7 mouse cellular contexts compared by ENCODE assay signal in the genomic region with DNA sequence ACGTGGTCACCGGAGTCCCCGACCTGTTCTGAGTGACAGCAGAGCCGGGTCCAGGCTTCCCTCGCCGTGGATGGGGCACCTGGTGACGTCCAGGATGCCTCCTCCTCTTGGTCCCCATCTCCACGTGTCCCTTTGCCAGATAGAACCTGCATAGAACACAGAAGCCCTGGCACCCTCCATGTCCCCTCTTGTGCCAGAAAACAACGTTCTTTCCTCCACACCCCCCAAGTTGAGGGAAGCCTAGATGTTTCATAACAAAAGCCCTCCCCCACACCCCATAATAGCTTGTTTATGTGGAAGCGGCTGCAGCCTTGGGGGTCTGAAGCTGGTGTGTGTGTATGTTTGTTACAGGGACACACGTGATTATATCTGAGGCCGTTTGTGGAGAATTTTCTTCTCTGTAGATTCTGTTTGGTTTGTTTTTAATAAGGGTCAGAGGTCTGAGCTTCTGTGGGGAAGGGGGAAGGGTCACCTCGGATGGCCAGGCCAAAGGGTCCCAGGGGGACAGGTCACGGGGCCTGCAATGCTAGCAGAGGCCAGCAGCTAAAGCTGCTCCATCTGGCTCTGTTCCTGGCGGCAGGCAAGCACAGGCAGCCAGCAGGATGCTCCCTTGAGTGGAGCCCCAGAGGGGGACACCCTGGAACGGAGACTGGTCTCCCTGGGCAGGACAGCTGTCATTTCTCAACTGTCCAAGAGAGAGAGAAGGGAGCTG.
DNase-seq lines count a peak whose midpoint lies in the region; ATAC-seq and TF ChIP-seq lines count a peak whose summit lies in the region.

No protein-coding gene starts in this region.

- peak overlapping the region; percentile 57 for H3K9ac ChIP-seq in intestine, embryonic 14.5 days (ENCODE audit: low read length)

- TF ChIP-seq CTCF in small intestine, adult 2 months (IDR thresholded peaks at IDR 0.05; ENCODE audit: extremely low read depth, insufficient read length, insufficient replicate concordance, low read depth, low read length), result no peak

- peaks cover 50% of the 10 kb centered on the region for H3K4me1 ChIP-seq in intestine, embryonic 14.5 days (replicated peaks; ENCODE audit: control insufficient read depth, insufficient read depth, low read length)
- peaks cover 13% of the 10 kb centered on the region for H3K4me1 ChIP-seq in small intestine, adult 2 months (ENCODE audit: control insufficient read depth, insufficient read depth, insufficient read length, low read length)

- no peaks in the 10 kb centered on the region for H3K27me3 ChIP-seq in intestine, embryonic 14.5 days (replicated peaks; ENCODE audit: control insufficient read depth, insufficient read depth, low read length)
- no peaks in the 10 kb centered on the region for H3K27me3 ChIP-seq in small intestine, adult 2 months (ENCODE audit: control insufficient read depth, insufficient read depth, low read length)

- H3K9me3 ChIP-seq in intestine, embryonic 14.5 days (ENCODE audit: control insufficient read depth, low read length), result no peaks in the 10 kb centered on the region

- H3K36me3 ChIP-seq in intestine, embryonic 14.5 days (ENCODE audit: control insufficient read depth, insufficient read depth, low read length), result no peaks in the 10 kb centered on the region
- no peaks in the 10 kb centered on the region for H3K36me3 ChIP-seq in small intestine, adult 2 months (ENCODE audit: control insufficient read depth, insufficient read depth, low read length)

- WGBS in intestine, embryonic 14.5 days, result 2% methylated on average over 16 of the region's 16 CpGs
- 20% methylated on average over 16 of the region's 16 CpGs for WGBS in small intestine, adult 2 months

- peak overlapping the region; percentile 87 for H3K4me2 ChIP-seq in intestine, embryonic 14.5 days (ENCODE audit: low read length)

- ATAC-seq in intestine, embryonic 14.5 days (replicated peaks; ENCODE audit: low FRiP score, low TSS enrichment, low read depth), result peak; percentile 57
- ATAC-seq in megakaryocyte-erythroid progenitor cell, adult 5-6 weeks (replicated peaks; ENCODE audit: low FRiP score, low TSS enrichment, poor library complexity, severe bottlenecking), result peak; percentile 54

- peak overlapping the region; percentile 100 for H3K27ac ChIP-seq in intestine, embryonic 14.5 days (ENCODE audit: low read depth)
- peak overlapping the region; percentile 86 for H3K27ac ChIP-seq in small intestine, adult 2 months (ENCODE audit: insufficient read depth, low read depth, low read length)

- H3K4me3 ChIP-seq in intestine, embryonic 14.5 days (ENCODE audit: low read depth, low read length), result 0 out of 2 replicates have a peak overlapping the region, but pooled peaks have one; percentile 20
- peak overlapping the region; percentile 68 for H3K4me3 ChIP-seq in small intestine, adult 2 months (ENCODE audit: low read depth, low read length)

- intact Hi-C loops in left cerebral cortex, postnatal 4 days (cut with DNase I), result no loop called here

- no peak for TF ChIP-seq POLR2A in small intestine, adult 2 months (IDR thresholded peaks at IDR 0.05; ENCODE audit: low read depth, low read length)

- DNase-seq in adrenal gland, postnatal 10 days, result peak; percentile 87
- peak; percentile 87 for DNase-seq in embryo, embryonic 10.5 days (ENCODE audit: low spot score)
- peak; percentile 8 for DNase-seq in gonadal fat pad, adult 2 months (ENCODE audit: low read depth)
- DNase-seq in intestine, embryonic 14.5 days (ENCODE audit: low spot score), result peak; percentile 78
- DNase-seq in left cerebral cortex, postnatal 4 days, result peak; percentile 84

Comparison
In these comparisons a context has a peak if more than half of its experiments do, and no peak if none do; other contexts are left out.
1. Peak in every context shown above with its lines: DNase-seq, ATAC-seq, H3K4me3 ChIP-seq and H3K27ac ChIP-seq.
2. DNase-seq: peak in every context shown above with its lines; median percentile 87 in adrenal gland, postnatal 10 days; 87 in embryo, embryonic 10.5 days; 84 in left cerebral cortex, postnatal 4 days; 78 in intestine, embryonic 14.5 days; 8 in gonadal fat pad, adult 2 months.